Mouse (Mus musculus) thymus, postnatal 25 days (tissue): Measurements from ENCODE around the gene Setd1b.

Source experiments
- DNase-seq: peaks from one replicate; pipeline ENCODE4 v3.0.0; 2022

The Setd1b gene

DNA sequence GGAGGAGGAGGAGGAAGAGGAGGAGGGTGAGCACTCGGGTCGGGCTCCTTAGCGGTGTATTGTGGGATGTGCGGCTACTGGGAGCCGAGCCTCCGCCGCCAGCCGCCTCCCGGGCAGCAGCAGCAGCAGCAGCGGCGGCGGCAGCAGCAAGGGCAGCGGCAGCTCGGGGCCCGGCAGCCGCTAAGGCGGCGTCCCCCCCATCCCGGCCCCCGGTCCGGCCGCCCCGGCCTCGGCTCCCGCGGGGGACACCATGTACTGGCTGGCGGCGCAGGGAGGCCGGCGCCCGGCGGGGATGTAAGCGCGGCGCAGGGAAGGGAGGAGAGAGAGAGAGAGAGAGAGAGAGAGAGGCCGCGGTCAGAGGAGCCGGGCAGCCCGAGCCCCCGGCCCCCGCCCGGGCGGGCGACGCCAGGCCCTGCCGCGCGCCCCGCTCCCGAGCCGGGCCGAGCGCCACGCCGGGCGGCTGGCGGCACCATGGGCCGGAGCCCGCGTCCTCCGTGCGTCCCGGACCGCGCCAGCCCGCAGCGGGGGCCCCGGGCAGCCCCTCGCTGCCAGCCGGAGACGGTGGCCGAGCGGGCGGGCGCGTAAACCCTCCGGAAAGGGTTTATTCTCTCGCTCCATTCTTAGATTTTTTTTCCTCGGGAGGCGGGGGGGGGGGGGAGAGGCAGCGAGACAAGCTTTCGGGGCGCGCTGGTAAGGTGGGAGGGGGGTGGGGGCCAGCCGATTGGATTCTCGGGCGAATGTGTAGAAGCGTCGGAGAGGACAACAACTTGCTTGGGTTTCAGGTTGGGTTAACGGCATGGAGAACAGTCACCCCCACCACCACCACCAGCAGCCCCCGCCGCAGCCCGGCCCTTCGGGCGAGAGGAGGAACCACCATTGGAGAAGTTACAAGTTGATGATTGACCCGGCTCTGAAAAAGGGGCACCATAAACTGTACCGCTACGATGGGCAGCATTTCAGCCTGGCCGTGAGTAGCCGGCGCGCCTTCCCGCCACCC, at the start of gene Setd1b:
Setd1b (plus strand) TSS at position 33 of the 997 bp plus-strand sequence.
- peak; percentile 77 for DNase-seq

DNA sequence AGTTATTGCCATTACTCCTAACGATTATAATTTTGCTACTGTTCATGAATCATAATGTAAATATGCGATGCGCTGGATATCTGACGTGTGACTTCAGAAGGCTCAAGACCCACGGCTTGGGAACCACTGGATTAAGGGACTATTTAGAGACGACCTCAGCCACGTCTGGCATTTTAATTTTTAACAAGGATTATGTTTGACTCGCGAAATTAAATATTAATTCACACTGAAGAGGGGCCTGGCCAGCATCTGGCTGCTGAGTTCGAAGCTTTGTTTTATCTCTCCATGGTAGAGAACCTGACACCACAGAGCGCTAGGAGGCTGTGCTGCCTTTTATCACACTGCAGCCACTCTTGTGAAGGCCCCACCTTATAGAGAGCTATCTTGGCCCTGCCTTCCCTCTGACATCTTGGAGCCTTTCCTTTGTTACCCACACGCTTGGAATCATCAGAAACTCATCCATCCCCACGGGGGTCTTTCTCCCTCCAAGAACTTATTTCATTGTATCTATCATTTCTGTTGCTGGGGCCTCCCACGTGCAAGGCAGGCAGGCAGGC, 48.8 kb upstream of the Setd1b start:
- DNase-seq = no peak

DNA sequence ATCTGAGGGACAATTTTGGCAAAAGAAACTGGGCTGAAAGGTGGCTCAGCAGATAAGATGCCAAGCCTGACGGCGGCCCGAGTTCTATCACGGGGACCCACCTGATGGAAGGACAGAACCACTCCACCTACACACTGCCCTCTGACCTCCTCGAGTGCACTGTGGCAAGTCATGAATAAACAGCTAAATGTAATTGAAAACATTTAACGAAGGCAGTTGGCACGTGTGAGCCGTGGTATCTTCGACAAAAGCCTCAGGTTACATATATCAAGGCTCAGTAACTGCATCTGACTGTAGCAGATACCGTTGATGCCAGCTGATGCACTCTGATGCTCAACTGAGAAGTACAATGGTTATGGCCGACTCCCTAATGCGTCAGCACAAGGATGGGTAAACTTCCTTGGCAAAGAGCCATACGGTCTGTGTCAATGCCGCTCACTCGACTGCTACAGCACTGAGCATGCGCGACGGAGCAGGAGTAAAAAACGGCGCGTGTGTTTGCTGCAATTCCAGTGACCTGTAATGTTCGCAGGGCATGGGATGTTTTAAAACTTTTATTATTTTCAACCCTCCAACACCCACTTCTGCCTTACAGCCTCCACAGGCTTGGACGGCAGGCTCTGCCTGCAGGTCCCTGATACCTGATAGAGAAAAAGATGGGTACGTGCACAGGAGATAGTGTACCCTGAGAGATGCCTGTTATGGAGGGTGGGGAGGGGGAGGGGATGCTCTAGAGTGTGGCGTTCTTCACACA, 47.6 kb upstream of the Setd1b start:
- no peak for DNase-seq

DNA sequence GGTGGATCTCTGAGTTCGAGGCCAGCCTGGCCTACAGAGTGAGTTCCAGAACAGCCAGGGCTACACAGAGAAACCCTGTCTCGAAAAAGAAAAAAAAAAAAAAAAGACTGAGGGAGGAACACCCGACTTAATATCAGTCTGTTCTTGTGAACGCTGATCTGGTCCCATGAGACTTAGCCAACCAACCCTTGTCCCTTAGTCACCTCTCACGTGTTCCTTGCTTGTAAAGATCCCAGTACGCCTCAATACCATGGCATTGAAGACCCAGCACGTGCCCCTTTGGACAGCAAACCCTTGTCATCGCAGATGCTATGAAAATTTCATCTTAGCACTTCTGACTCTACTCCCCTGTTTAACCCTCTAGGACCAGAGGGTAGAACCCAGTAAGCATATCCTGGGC, 45.7 kb upstream of the Setd1b start:
- DNase-seq = no peak

DNA sequence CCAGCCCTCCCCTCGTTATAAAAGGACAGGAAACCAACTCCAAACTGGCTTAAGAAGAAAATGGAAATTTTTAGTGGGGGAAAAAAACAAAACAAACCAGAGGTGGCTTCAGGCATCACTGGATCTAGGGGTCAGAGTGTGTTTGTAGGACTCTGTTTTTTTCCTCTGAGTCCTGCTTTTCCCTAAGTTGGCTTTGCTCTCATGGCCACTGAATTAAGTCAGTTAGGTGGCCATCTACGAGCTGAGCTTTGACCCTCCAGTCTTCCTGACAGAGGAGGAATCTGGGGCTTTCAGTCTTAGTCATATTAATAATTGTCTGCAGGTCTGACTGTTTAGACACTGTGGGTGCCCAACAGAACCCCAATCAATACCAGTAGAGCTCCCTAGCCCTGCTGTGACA, 43.5 kb upstream of the Setd1b start:
- DNase-seq = no peak

DNA sequence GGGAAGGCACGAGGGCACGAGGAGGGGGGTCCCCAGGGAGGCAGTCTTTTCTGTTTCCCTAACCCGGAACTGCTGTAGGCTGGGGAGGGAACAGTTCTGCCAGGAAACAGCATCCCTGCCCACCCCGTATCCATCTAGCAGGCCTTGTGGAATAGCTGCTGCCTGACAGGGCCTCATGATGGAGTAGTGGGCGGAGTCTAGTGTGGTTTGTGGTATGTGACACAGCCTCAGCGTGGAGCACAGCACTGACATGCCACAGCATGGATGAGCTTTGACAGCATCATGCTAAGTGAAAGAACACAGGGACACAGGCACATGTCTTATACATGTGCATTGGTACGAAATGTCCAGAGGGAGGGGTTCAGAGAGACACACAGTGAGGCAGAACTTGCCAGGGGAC, 39.6 kb upstream of the Setd1b start:
- DNase-seq = no peak

DNA sequence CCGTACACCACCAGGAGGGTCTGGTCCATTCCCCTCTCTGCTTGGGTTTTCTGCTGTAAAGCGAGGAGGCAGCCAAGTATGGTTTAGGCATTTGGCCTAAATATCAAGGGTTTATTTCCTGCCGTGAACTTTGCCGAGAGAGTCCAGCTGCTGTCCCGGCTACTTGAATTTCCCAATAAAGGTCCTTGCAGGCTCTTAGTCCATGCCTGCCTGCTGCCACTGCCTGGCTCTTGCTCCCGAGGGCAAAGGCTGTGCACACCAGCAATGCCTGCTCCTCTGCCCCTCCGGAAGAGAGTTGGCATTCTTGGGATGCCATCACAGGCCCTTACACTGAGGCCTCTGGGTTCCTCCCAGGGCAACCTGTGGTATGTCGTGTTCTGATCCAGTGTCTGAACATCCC, 38.4 kb upstream of the Setd1b start:
- DNase-seq = no peak

DNA sequence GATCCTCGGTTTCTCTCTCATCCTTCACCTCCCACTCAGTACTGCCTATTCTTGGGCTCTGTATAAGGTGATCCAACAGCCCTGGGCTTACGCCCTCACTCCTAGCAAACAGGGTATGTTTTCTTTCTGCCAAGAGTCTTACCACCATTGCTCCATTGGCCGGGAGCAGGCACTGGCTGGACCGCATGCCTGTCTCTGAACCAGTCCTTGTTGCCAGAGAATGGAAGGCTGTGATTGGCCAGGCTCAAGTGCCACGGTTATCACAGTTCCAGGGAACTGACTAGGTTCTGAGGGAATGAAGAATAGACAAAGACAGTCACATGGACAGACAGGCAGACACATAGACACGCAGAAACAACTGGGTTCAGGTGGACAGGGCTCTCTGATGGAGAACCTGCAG, 37.2 kb upstream of the Setd1b start:
- DNase-seq = no peak

DNA sequence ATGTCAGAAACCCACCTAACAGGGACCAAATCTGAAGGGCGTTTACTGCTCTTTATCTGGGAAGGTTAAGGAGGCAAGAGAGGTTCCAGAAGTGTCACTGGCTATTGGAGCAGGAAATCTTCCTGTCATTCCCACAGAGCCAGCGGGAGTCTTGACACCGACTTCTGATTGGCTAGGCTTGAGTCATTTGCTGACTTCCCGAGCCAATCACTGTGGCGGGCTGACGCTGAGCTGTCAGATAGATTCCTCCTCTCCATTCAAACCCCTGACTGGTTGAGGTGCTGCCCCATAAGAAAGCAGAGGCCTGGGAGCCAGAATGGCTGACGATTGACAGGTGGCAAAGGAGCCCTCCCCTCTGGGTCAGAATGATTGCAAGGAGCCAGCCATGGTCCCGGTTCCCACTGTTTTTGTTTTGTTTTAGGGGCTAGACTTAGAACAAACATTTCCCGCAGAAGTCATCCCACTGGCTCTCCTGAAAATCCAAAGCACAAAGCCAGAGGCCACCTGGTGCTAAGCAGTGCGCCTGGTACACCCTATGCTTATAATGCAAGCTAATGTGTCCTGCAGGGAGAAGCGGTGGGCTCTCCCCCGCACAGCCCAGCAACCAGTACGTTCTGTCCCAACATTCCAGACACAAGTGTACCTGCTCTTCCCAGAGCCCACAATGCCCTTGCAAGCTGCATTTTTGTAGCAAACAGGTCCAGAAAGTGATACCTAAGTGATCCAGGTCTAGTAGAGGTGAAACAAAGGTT, 32.4 kb upstream of the Setd1b start:
- DNase-seq = no peak

DNA sequence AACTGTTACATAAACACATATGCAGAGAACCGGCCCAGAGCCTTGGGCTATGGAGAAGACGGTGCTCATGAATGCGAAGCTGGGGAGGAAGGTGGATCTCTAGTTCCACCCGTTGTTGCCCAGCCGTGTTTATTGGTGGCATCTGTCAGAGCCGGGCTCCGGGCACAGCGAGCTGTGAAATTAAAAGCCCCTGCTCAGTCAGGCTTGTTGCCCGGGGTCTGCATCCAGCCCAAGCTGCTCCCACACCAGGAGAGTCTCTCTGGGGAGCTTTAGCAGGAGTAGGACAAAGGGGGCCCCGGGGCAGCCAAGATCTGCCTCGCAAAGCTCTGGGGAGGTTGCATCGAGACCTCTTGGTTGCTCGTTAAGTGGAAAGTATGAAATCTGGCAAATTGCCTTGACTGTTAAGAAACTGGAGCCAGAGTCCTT, 31.7 kb upstream of the Setd1b start:
- no peak for DNase-seq

DNA sequence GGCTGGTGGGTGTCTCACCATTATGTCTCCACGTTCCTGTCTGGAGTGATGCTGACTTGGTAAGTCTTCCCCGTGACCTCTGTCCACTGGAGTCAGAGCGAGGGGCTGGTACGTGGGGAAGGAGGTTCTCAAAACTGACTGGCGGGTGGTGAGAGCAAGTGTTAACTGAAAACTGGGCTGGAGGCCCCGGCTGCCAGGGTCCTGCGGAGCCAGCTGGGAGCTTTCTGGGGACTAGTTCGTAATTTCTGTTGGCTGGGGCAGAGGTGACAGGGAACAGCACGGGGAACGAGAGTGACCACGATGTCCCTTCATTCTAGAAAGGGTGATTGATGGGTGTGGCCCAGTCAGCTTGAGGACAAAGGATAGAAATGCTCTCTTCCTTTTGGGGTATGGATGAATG, 27.9 kb upstream of the Setd1b start:
- no peak for DNase-seq

DNA sequence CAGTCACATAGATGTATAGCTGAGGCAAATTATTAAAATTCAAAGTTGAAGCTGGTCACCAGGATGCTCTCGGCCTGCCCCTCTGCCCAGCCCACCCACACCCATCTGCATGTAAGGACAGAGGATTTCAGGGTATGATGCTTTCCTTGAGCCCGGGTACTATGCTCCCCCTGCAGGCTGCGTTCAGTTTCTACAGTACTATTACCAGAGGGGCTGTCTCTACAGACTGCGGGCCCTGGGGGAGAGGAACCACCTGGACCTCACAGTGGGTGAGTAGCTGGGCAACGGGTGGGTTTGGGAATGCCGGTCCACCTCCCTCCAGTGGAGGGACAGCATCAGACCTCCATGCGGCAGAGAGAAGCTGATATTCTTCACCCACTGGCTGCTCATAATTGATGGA, 27.1 kb upstream of the Setd1b start:
- peak; percentile 64 for DNase-seq

DNA sequence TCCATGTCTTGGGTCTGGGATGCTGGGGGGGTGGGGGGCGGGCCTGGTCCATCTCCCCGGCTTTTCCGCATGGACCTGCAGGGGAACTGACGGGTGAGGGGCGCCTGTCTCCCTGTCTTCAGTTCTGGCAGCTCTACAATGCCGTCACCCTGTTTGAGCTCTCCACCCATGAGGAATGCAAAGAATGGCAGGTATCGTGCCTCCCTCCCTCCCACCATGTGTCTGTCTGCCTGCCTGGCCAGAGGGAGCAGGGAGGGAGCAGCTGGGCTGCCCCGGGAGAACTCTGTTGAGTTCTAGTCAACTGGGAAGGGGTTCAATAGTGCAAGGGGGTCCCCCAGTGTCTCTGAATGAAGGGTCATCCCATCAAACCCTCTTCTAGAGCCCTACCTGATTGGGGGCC, 25.9 kb upstream of the Setd1b start:
- no peak for DNase-seq

DNA sequence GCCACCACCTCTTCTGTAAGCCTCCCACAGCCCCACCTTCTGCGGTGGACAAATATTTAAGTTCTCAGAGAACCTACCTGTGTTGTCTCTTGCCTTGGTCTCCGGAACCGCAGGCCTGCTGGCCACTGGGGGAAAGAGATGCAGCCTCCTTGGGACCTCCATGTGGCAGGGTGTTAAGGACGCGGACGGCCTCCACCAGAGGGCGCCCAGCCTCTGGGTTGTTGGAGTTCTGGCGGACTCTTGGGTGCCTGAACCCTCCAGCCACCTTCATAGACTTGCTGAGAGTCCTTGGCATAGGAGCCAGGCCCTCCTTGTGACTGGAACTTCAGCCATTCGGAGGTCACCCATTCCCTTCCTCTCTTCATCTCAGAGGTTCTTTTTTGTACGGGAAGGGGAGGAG, 24.7 kb upstream of the Setd1b start:
- peak; percentile 85 for DNase-seq

DNA sequence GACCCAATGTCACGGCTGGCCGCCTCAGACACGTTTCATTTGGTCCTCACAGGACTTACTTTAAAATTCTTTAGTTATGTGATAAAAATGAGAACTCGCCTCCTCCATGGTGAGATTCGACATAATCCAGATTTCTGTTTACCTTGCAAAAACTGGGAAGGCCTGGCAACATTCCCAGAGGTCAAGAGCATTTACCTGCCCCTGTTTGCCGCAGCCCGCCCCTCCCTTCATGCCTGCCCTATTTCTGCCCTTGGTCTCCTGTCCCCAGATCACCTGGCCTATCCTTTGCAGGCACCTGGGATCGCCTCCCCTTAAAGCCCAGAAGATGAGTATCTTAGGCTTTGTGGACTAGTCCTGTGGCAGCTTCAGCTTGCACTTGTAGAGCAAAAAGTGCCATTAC, 24.2 kb upstream of the Setd1b start:
- DNase-seq = no peak

DNA sequence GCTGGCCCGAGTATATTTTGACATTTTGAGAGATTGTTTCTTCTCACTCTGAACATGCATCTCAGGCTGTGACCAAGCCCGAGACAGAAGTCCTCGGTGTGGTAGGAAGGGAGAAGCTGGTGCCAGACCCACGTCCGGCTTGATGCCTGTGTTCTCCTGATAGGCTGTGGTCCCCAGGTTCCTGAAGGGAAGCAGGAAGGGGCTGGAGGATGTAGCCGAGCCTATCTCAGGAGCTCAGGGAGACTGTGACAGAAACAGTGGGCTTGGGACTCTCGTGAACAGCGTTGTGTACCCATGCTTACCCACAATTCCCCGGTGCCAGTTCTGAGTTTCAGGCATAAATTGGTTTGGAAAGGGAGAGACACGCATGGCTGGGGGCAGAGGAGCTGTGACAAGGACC, 23.2 kb upstream of the Setd1b start:
- no peak for DNase-seq

DNA sequence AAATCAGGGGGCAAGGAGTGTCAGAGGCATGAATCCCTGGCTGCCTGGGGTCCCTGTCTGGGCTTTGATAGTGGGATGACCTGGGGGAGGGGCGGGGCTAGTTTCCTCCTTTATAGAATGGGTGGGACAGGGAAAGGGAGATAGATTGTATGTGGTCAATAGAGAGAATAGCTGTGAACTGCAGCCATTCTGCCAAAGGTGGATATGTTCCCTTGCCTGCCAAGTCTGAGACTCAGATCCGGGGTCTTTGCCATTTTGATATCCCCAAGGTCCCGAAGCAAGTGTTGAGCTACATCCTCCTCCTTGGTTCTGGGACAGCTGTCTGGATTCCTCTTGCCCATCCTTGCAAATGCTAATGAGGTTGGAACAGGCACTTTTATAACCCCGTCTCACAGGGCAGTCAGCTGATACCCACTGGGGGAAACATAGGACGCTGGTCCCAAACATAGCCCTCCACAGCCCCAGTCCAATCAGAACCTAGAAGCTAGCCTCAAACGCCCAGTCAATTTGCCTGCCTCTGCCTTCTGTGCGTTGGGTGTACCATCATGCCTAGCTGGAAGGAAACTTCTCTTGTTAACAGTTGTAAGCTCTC, 21.3 kb upstream of the Setd1b start:
- DNase-seq = no peak

DNA sequence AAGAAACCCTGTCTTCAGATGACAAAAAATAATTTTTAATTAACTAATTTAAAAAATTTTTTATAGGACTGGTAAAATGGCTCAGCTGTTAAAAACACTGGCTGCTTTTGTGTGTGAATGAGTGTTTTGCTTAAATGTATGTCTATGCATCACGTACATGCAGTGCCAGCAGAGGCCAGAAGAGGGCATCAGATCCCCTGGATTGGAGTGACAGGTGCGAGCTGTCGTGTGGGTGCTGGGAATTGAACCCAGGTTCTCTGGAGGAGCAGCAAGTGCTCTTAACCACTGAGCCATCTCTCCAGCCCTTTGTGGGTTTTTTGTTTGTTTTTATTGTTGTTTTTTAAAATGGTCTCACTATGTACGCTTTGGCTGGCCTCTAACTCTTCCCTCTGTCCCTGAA, 19.8 kb upstream of the Setd1b start:
- DNase-seq = peak; percentile 44

DNA sequence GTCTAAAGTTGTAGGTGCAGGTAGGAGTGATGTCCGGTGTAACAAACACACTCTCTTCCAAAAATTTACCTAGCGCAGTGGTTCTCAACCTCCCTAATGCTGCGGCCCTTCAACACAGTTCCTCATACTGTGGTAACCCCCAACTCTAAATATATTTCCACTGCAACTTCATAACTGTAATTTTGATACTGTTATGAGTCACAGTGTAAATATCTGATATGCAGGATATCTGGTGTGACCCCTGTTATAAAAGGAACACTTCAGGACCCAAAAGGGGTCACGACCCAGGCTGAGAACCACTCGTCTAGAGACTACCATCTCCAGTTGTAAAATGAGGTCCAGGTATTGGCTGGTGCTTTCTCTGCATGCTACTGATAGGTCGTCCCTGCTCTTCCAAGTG, 16.9 kb upstream of the Setd1b start:
- no peak for DNase-seq

DNA sequence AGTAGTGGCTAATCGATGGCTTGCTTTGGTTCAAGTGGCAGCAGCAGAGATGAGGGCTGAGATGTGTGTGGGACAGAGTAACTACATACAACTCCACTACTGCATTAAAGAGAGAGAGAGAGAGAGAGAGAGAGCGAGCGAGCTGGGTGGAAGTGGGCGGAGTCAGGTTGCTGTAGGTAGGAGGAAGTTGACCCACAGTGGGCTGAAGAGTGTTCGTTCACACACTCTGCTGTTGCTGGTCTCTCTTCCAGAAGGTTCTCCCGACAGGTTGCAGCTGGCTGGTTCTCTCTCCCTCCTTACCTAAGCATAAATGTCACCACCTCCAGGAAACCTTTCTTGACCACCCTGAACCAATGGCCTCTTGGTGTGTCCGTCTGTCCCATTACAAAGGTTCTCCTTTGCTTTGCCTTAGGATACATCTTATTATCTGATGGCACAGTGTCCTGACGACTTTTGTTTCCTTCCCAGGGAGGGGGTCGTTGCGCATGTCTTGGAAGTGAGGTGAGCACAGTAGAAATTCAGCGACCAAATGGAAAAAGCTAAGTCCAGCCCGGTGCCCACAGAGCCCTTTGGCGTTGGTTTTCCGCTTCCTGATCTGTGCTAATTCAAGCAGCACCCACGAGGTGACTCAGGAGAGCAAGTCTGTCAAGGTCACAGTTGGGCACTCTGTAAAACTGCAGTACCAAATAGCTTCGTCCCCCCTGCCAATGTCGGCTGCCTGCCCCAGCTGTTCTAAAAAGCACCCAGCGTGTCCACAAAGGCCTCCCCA, 16.2 kb upstream of the Setd1b start:
- peak; percentile 73 for DNase-seq

DNA sequence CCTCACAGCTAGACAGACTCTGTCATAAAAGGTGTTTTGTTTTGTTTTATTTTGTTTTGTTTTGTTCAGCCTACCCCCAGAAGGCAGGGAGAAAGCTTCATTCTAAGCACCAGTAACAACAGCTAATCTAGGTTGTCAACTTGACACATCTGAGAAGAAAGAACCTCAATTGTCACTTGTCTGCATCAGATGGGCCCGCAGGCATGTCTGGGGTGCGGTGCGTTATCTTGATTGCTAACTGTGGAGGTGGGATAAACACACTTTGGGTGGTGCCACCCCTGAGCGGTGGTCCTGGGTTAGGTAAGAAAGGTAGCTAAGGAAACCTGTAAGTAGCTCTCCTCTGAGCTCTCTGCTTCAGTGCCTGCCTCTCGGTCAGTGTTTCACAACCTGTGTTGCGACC, 15.0 kb upstream of the Setd1b start:
- DNase-seq = no peak
